Mouse (Mus musculus) liver, adult 2 months (tissue): Measurements from ENCODE around the gene Dst.

ENCODE experiments used
- CTCF ChIP-seq: fragments of 200-500 bp; IDR thresholded peaks from 2 replicates; pipeline ENCODE4 v1.5.1; 2011; ENCODE audit warnings: low read depth, low read length, control low read depth
- POLR2A ChIP-seq: fragments of 200-500 bp; IDR thresholded peaks from 2 replicates; pipeline ENCODE4 v1.6.1; 2011; ENCODE audit warnings: low read length, control low read depth; ENCODE audit not compliant: insufficient read depth; ENCODE audit errors: extremely low read depth

DNA sequence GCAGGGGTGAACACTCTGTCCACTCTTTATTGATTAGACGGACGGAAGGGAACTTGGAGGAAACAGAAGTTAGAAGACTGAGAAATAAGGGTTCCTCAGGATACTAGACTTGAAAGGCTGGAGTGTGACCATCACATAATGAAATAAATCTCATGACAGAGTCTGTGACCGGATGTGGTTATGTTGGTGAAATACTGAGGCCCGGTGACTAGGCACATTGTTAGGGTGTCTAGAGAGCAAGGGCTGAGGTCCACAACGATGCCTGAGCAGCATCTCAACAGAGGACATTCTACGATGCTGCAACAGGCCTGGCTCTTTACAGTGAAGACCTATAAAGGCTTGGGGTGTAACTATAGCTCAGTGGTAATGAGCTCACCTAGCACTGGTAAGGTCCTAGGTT, 9.7 kb upstream of the Dst start:
- TF ChIP-seq CTCF (no peak), POLR2A (no peak)
